Mouse (Mus musculus): Measurements from ENCODE around the gene Tmem79.
"Not testable (repeated sequence)": the region's sequence is repeated elsewhere in the genome, so short reads cannot be mapped to it uniquely, and the experiment has no call there.

Gene Tmem79

GRCm38 (mm10) chr3:88336058-88337013 lies at the start of gene Tmem79, which contains the start of gene Smg5:
Gene Tmem79 (minus strand): TSS chr3:88336148.
Gene Smg5 (plus strand): TSS chr3:88336260.
- DNase-seq (ENCODE audit: low spot score) = peak; percentile 98

GRCm38 (mm10) chr3:88384364-88384763 lies 48.4 kb upstream of the Tmem79 start, which contains the start of gene Bglap:
Gene Bglap (minus strand): TSS chr3:88384464.
- no peak for DNase-seq (ENCODE audit: low spot score)

DNA sequence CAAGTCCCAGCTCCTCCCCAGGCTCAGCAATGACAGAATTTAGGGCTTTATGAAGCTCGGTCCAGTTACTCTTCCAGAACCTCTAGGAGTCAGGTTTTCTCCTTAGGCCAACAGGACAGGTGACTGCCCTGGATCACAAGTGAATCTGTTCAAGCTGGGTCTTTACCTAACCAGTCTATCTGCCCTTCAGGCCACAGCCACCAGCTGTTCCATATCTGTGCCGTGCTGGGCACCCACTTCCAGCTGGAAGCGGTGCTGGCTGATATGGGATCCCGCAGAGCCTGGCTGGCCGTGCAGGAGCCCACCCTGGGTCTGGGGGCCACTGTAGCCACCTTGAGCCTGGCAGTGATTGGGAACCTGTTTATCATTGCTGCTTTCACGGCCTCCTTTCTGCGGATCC lies 46.4 kb upstream of the Tmem79 start:
- DNase-seq (ENCODE audit: low spot score) = not testable (repeated sequence)

DNA sequence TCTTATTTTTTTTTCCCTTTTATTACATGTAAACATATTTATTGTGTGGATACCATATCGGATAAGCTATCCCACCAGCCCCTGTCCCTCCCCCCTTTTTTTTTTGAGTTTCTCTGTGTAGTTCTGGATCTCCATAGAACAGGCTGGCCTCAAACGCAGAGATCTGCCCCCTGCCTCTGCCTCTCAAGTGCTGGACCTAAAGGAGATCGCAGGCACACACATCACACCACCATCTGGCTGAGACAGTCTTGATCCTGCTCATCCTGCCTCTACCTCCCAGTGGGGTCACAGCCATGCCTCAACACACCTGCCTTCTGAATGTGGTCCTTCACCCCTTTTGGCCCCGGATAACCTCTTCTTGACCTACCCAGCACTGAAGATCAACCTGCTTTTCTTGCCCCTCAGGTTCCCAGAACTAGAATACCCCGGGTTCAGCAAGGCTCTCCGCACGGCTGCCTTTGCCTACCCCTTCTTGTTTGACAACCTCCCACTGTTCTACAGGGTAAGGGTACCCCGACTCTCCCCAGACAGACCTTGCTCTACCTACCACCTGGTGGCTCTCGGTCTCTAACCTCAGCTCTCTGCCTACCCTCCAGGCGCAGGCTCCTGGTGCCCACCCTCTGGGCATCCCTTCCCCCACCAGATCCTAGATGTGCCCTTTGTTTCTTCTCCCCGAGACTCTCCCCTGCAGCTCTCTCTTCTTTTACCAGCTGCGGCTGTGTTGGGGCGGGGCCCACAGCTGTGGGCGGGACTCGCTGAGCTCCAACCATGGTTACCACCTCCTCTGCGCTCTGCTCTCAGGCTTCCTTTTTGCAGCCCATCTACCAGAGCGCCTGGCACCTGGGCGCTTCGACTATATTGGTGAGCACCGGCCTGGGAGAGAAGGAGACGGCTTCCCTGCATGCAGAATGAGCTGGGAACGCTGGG lies 45.7 kb upstream of the Tmem79 start:
- DNase-seq (ENCODE audit: low spot score) = not testable (repeated sequence)

- DNase-seq (ENCODE audit: low spot score) = not testable (repeated sequence)
These were observed 42.7 kb upstream of the Tmem79 start, which contains the start of gene Bglap2 for GRCm38 (mm10) chr3:88378599-88378998. Gene Bglap2 (minus strand): TSS chr3:88378699.

- DNase-seq (ENCODE audit: low spot score) = not testable (repeated sequence)
These were observed 40.7 kb upstream of the Tmem79 start for GRCm38 (mm10) chr3:88376644-88377043.

GRCm38 (mm10) chr3:88375750-88376626 lies 40.0 kb upstream of the Tmem79 start:
- DNase-seq (ENCODE audit: low spot score) = not testable (repeated sequence)

- not testable (repeated sequence) for DNase-seq (ENCODE audit: low spot score)
These were observed 36.7 kb upstream of the Tmem79 start, which contains the start of gene Bglap3 for GRCm38 (mm10) chr3:88372643-88373042. Gene Bglap3 (minus strand): TSS chr3:88372743.

- DNase-seq (ENCODE audit: low spot score) = not testable (repeated sequence)
These were observed 32.6 kb upstream of the Tmem79 start for GRCm38 (mm10) chr3:88368511-88368910.

- DNase-seq (ENCODE audit: low spot score) = not testable (repeated sequence)
These were observed 31.6 kb upstream of the Tmem79 start for GRCm38 (mm10) chr3:88367517-88367916.

DNA sequence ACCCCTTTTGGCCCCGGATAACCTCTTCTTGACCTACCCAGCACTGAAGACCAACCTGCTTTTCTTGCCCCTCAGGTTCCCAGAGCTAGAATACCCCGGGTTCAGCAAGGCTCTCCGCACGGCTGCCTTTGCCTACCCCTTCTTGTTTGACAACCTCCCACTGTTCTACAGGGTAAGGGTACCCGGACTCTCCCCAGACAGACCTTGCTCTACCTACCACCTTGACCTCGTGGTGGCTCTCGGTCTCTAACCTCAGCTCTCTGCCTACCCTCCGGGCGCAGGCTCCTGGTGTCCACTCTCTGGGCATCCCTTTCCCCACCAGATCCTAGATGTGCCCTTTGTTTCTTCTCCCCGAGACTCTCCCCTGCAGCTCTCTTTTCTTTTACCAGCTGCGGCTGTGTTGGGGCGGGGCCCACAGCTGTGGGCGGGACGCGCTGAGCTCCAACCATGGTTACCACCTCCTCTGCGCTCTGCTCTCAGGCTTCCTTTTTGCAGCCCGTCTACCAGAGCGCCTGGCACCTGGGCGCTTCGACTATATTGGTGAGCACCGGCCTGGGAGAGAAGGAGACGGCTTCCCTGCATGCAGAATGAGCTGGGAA lies 31.0 kb upstream of the Tmem79 start:
- peak; percentile 36 for DNase-seq (ENCODE audit: low spot score)

- DNase-seq (ENCODE audit: low spot score) = no peak
These were observed 29.9 kb upstream of the Tmem79 start for GRCm38 (mm10) chr3:88365705-88366361.

GRCm38 (mm10) chr3:88364337-88364736 lies 28.4 kb upstream of the Tmem79 start, which contains the start of gene Paqr6:
Gene Paqr6 (plus strand): TSS chr3:88364584.
- DNase-seq (ENCODE audit: low spot score) = peak; percentile 74

- peak; percentile 18 for DNase-seq (ENCODE audit: low spot score)
These were observed 27.8 kb upstream of the Tmem79 start for GRCm38 (mm10) chr3:88363700-88364099.

GRCm38 (mm10) chr3:88361612-88362313 lies 25.8 kb upstream of the Tmem79 start:
- no peak for DNase-seq (ENCODE audit: low spot score)

DNA sequence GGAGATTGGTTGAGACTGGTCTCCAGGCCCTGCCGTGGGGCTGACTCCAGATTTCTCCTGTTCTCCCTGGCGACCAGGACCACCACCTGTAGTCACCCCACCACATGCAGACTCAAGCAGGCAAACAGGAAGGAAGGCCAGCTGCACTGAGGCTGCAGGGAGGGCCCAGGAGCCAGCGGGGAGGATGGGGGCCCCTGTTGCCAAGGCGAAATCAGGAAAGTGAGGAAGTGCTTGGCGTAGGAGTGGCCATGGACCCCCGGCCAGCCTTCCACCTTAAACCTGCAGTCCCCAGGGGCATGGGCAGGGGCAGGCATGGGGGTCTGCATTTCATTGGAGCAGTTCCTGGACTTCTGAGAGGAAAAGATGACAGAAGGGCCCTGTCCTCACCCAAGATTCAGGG lies 25.1 kb upstream of the Tmem79 start:
- DNase-seq (ENCODE audit: low spot score) = no peak

GRCm38 (mm10) chr3:88359989-88360388 lies 24.0 kb upstream of the Tmem79 start:
- no peak for DNase-seq (ENCODE audit: low spot score)

DNA sequence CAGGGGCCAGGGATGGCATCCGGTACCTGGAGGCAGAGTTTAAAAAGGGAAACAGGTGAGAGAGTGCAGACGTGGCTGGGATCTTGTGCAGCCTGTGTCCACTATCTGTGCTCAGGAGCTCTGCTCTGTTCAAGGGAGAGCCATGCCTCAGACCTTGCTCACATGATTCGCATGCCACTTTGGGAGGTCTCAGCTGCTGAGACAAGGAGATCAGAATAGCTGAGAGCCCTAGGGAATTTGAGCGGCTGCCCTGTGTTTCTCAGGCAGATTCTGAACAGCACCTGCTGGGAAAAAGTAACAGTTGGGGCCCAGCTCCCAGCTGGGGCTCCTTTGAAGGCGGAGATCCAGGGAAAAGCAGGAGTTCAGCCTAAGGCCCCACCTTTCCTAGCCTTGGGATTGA lies 23.6 kb upstream of the Tmem79 start:
- no peak for DNase-seq (ENCODE audit: low spot score)

GRCm38 (mm10) chr3:88354396-88355165 lies 18.6 kb upstream of the Tmem79 start:
- no peak for DNase-seq (ENCODE audit: low spot score)

Data from lung, postnatal 25 days (tissue).